Mouse (Mus musculus) effector memory CD4-positive, alpha-beta T cell, adult 5 months (primary cell): ENCODE measurements around the gene Krt39. TPM values are rescaled to one million over a fixed set of nuclear protein-coding genes. Genes with fewer than 3 reads are reported as not detected.

ENCODE experiments used
- polyA plus RNA-seq: library from polyadenylated mRNA; unstranded; fragments of 100-300 nt; shearing (Covaris generic); gene quantifications from one replicate; pipeline ENCODE4 v1.2.1, GENCODE M21; 2017

Krt39 gene
- polyA plus RNA-seq, result not detected

DNA sequence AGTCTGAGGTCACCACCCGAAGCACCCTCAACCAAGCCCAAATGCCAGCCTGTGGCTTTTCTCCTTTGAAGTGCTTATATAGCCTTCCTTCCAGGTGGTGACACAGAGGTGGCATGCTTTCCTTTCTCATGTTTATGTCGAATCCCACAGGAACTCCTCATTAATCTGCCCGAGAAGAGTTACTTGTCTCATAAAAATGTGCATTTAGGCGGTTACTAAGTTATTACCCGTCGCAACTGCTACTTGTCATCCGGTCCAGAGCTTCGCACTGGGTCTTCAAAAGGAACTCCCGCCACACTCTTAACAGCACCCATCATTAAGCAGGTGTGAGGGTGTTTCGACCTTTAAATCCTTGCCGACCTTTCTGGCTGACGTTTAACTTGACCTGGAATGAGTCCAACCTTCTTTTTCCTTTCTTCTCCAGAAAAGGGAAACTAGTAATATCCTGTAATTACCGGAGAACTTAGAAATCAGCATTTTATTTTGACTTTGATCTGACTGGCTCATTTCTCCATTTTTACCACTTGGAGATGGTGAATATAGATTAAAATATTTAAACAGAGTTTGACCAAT, at the start of gene Krt39:
Gene Krt39, minus strand, starts transcription at position 51 of the 573 bp plus-strand sequence.

DNA sequence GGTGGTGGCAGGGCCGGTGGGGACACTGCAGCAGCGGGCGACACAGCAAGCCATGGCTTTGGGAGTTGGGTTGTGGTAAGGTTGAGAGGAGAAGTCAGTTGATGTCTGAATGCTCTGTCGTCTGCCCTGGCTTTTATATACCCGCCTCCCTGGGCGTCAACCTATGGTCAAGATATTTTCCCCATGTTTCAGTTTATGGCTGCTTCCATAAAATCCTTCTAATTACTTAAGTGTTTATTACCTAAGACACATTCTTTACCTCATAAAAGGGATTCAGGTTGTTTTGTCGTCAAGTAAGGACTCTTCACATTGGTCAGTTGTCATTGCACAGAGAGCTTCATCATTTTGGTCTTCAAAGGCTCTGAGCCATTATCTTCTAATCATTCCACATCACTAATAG, 45.4 kb upstream of the Krt39 start, which contains the start of gene Krtap3-1:
Gene Krtap3-1, minus strand, starts transcription at position 101 of the 400 bp plus-strand sequence.

DNA sequence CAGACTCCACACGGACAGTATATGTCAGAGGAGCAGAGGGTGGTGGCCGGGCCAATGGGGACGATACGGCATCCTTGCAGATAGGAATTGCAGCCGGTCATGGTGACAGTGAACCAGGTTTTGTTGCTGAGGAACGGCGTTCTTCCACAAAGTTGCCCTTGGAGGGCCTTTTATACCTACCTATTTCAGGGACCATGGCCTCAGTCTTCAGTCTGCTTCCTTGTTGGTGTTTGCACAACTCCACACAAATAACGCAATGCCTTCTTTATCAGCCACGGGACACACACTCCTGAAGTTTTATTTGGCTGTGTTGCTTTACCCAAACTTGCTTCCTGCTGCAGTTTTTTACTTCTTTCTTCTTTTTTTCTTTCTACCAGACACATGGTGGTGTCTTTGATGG, 38.2 kb upstream of the Krt39 start, which contains the start of gene Gm11939:
Gene Gm11939, minus strand, starts transcription at position 101 of the 400 bp plus-strand sequence.

DNA sequence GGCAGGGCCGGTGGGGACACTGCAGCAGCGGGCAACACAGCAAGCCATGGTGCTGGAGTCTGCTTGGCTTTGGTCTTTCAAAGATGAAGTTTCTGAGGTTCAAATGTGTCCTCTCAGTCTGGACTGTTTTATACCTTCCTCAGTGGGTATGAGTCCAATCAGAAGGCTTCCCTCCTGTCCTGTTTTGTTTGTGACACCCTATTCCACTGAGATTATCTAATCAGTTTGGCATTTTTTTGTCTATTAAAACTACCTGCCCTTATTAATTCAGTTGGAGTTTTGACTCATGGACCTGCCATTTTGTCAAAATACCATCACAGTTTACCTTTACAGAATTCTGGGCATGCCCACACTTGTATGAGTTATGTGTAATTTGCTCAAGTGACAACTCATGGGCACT, 35.6 kb upstream of the Krt39 start, which contains the start of gene Krtap3-2:
Gene Krtap3-2, minus strand, starts transcription at position 101 of the 400 bp plus-strand sequence.

DNA sequence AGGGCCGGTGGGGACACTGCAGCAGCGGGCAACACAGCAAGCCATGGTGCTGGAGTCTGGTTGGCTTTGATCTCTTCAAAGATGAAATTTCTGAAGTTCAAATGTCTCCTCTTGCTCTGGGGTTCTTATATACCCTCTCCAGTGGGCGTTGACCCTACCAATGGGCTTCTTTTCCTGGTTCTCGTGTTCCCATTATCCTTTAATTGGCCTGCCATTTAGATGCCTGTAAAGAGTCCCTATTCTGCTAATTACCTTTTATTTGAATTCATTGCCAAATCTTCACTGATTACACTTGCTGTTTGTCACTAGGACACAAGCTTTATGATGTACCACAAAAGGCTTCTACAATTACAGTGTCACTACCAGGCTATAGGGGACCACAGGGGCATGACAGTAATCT, 29.6 kb upstream of the Krt39 start, which contains the start of gene Krtap3-3:
Gene Krtap3-3, minus strand, starts transcription at position 101 of the 400 bp plus-strand sequence.

DNA sequence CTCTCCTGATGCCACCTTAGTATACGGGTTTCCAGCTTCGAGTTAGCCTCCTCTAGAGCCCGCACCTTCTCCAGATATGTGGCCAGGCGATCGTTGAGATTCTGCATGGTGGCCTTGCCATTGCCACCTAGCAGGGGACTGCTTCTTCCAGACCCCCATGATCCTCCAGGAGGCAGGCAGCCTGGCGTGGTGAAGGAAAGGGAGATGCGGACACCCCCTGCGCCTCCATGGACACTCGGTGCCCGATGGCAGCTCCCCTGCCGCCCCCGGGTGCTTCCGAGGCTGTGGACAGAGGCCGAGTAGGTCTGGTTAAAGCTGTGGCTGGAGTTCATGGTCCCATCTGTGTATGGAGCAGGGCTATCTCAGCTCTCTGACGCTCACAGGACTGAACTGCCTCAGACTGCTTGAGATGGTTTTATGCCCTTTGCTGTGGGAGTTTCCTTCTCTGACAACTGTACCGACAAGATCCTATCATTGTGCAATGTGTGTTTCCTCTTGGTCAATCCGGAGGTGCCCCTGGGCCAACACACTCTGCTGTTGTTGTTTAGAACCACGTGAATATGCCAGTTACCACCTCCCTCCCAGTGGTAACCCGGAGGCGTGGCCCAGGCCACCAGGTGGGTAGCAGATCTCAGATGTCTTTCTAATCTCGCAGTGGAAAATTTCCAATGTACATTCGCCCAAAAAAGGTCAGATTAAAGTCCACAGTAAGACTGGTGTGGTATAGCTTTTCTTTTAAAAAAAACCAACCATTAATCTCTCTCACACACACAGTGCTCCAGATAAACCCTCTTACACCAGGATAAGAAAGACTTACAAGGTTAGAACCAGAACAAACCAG, 28.2 kb downstream of the Krt39 start, which contains the start of gene Krt23:
Gene Krt23, minus strand, starts transcription at position 405 of the 841 bp plus-strand sequence.

Other genes starting within 250 kb of the Krt39 start
- not detected for gene Krt24, start 236.1 kb downstream of the Krt39 start, polyA plus RNA-seq
- not detected for gene Krt25, start 198.4 kb downstream of the Krt39 start, polyA plus RNA-seq
- not detected for gene Krt26, start 183.4 kb downstream of the Krt39 start, polyA plus RNA-seq
- gene Krt27, start 170.2 kb downstream of the Krt39 start, polyA plus RNA-seq, result not detected
- gene Krt28, start 146.4 kb downstream of the Krt39 start, polyA plus RNA-seq, result not detected
- gene Krt10, start 132.0 kb downstream of the Krt39 start, polyA plus RNA-seq, result 8.1 TPM
- 0.26 TPM for gene Krt12, start 99.1 kb downstream of the Krt39 start, polyA plus RNA-seq
- gene Krt20, start 83.2 kb downstream of the Krt39 start, polyA plus RNA-seq, result not detected
- gene Krt23, start 28.2 kb downstream of the Krt39 start, polyA plus RNA-seq, result not detected
- not detected for gene Krt40, start 21.8 kb upstream of the Krt39 start, polyA plus RNA-seq
- gene Krtap3-3, start 29.5 kb upstream of the Krt39 start, polyA plus RNA-seq, result not detected
- gene Krtap3-2, start 35.5 kb upstream of the Krt39 start, polyA plus RNA-seq, result not detected
- not detected for gene Gm11939, start 38.1 kb upstream of the Krt39 start, polyA plus RNA-seq
- not detected for gene Krtap3-1, start 45.3 kb upstream of the Krt39 start, polyA plus RNA-seq
- not detected for gene Krtap1-5, start 59.7 kb upstream of the Krt39 start, polyA plus RNA-seq
- not detected for gene Krtap1-4, start 62.3 kb upstream of the Krt39 start, polyA plus RNA-seq
- gene Krtap1-3, start 70.0 kb upstream of the Krt39 start, polyA plus RNA-seq, result not detected
- gene Krtap9-3, start 76.8 kb upstream of the Krt39 start, polyA plus RNA-seq, result not detected
- gene Gm11938, start 82.0 kb upstream of the Krt39 start, polyA plus RNA-seq, result not detected
- not detected for gene Gm11937, start 88.9 kb upstream of the Krt39 start, polyA plus RNA-seq
- gene Krtap2-4, start 93.5 kb upstream of the Krt39 start, polyA plus RNA-seq, result not detected
- gene Gm11562, start 99.1 kb upstream of the Krt39 start, polyA plus RNA-seq, result not detected
- gene Krtap4-1, start 106.9 kb upstream of the Krt39 start, polyA plus RNA-seq, result not detected
- gene Krtap4-2, start 113.7 kb upstream of the Krt39 start, polyA plus RNA-seq, result not detected
- gene Krtap4-7, start 122.8 kb upstream of the Krt39 start, polyA plus RNA-seq, result not detected
- gene Gm11555, start 128.9 kb upstream of the Krt39 start, polyA plus RNA-seq, result not detected
- gene Gm11563, start 137.6 kb upstream of the Krt39 start, polyA plus RNA-seq, result not detected
- not detected for gene Krtap4-6, start 144.6 kb upstream of the Krt39 start, polyA plus RNA-seq
- gene Gm14190, start 169.4 kb upstream of the Krt39 start, polyA plus RNA-seq, result not detected
- not detected for gene Gm14180, start 213.0 kb upstream of the Krt39 start, polyA plus RNA-seq